Mouse (Mus musculus) hindbrain, embryonic 14.5 days (tissue): ENCODE data around the gene Ttc16. TPM values are rescaled to one million over a fixed set of nuclear protein-coding genes. Genes with fewer than 3 reads are reported as not detected.

Experiments
- ATAC-seq: fragments of 200-750 bp; cut with Nextera tagmentation; 2 replicates; pipeline ENCODE4 v1.8.0; 2017; ENCODE audit warnings: moderate number of reproducible peaks, mild to moderate bottlenecking, moderate TSS enrichment, moderate library complexity; ENCODE audit not compliant: low FRiP score
- DNase-seq: peaks from one replicate; pipeline ENCODE4 v3.0.0-alpha.2; 2015; ENCODE audit warnings: low spot score
- H3K27ac ChIP-seq: fragments of 300-500 bp; sonication (generic); 2 replicates; pipeline ENCODE4 v1.5.1; 2014; ENCODE audit warnings: mild to moderate bottlenecking, moderate library complexity
- H3K27me3 ChIP-seq: fragments of 300-500 bp; sonication (generic); 2 replicates; pipeline ENCODE4 v1.6.1; 2014; ENCODE audit warnings: mild to moderate bottlenecking, low read length, mixed read lengths; ENCODE audit not compliant: control insufficient read depth, insufficient read depth
- H3K36me3 ChIP-seq: fragments of 300-500 bp; sonication (generic); replicated peaks from 2 replicates; pipeline ENCODE4 v1.6.1; 2014; ENCODE audit not compliant: control insufficient read depth, insufficient read depth
- H3K4me1 ChIP-seq: fragments of 300-500 bp; sonication (generic); replicated peaks from 2 replicates; pipeline ENCODE4 v1.6.1; 2014; ENCODE audit warnings: antibody characterized with exemption, low read length, mixed read lengths; ENCODE audit not compliant: control insufficient read depth, insufficient read depth
- H3K4me2 ChIP-seq: fragments of 300-500 bp; sonication (generic); replicated peaks from 2 replicates; pipeline ENCODE4 v1.6.1; 2014; ENCODE audit warnings: mild to moderate bottlenecking, moderate library complexity
- H3K4me3 ChIP-seq: fragments of 300-500 bp; sonication (generic); replicated peaks from 2 replicates; pipeline ENCODE4 v1.5.1; 2014; ENCODE audit warnings: mild to moderate bottlenecking, low read length
- H3K9ac ChIP-seq: fragments of 300-500 bp; sonication (generic); 2 replicates; pipeline ENCODE4 v1.6.1; 2014
- H3K9me3 ChIP-seq: fragments of 300-500 bp; sonication (generic); 2 replicates; pipeline ENCODE4 v1.6.1; 2016; ENCODE audit warnings: low read length; ENCODE audit not compliant: control insufficient read depth
- WGBS: fragments of 180-500 bp; shearing (Covaris S2); extraction: QIAGEN DNeasy Blood & Tissue Kit; methylation state at CpG from one replicate; pipeline ENCODE4 v1.1.7; 2014; 5-methylcytosine and 5-hydroxymethylcytosine counted together
- polyA plus RNA-seq: library from polyadenylated mRNA; unstranded; fragments of >200 nt; fragmentation: Nextera tagmentation; extraction: Ambion mirVana; gene quantifications from 2 replicates; pipeline ENCODE4 v1.2.1, GENCODE M21; 2014

Gene Ttc16
- polyA plus RNA-seq, 1 experiment from 2014 or later, result 0.74 TPM

GRCm38 (mm10) chr2:32816946-32817581 is 41.6 kb upstream of the Ttc16 start:
- H3K36me3 ChIP-seq, result peaks cover 94% of the 10 kb centered on the region
- H3K9me3 ChIP-seq, result no peaks in the 10 kb centered on the region
- no peaks in the 10 kb centered on the region for H3K4me1 ChIP-seq
- H3K27ac ChIP-seq, result peak overlapping the region; percentile 45
- H3K9ac ChIP-seq, result no peak overlapping the region
- DNase-seq (no peak), ATAC-seq (no peak)
- no peaks in the 10 kb centered on the region for H3K27me3 ChIP-seq
- WGBS, result 60% methylated on average over 17 of the region's 17 CpGs
- no peak overlapping the region for H3K4me2 ChIP-seq
- H3K4me3 ChIP-seq, result no peak overlapping the region

GRCm38 (mm10) chr2:32816497-32816896 is 41.1 kb upstream of the Ttc16 start:
- H3K27ac ChIP-seq, result no peak overlapping the region
- 85% methylated on average over 2 of the region's 2 CpGs for WGBS
- ATAC-seq (no peak), DNase-seq (no peak)
- peaks cover 94% of the 10 kb centered on the region for H3K36me3 ChIP-seq
- no peaks in the 10 kb centered on the region for H3K9me3 ChIP-seq
- no peak overlapping the region for H3K4me3 ChIP-seq
- H3K4me1 ChIP-seq, result no peaks in the 10 kb centered on the region
- no peak overlapping the region for H3K4me2 ChIP-seq
- H3K27me3 ChIP-seq, result no peaks in the 10 kb centered on the region
- no peak overlapping the region for H3K9ac ChIP-seq

- no peak overlapping the region for H3K4me2 ChIP-seq
- H3K9me3 ChIP-seq, result no peaks in the 10 kb centered on the region
- H3K27me3 ChIP-seq, result no peaks in the 10 kb centered on the region
- H3K4me3 ChIP-seq, result no peak overlapping the region
- peaks cover 96% of the 10 kb centered on the region for H3K36me3 ChIP-seq
- H3K9ac ChIP-seq, result no peak overlapping the region
- no peak for ATAC-seq
- 84% methylated on average over 8 of the region's 8 CpGs for WGBS
- no peak overlapping the region for H3K27ac ChIP-seq
- H3K4me1 ChIP-seq, result no peaks in the 10 kb centered on the region
- no peak for DNase-seq
Measured at GRCm38 (mm10) chr2:32811959-32812358, 36.5 kb upstream of the Ttc16 start.

- no peak for ATAC-seq
- no peak overlapping the region for H3K4me3 ChIP-seq
Measured at GRCm38 (mm10) chr2:32808816-32809566, 33.6 kb upstream of the Ttc16 start.

GRCm38 (mm10) chr2:32798251-32798962 is 23.0 kb upstream of the Ttc16 start:
- no peak overlapping the region for H3K27ac ChIP-seq
- WGBS, result 72% methylated on average over 10 of the region's 10 CpGs
- H3K9me3 ChIP-seq, result no peaks in the 10 kb centered on the region
- H3K27me3 ChIP-seq, result no peaks in the 10 kb centered on the region
- DNase-seq (no peak), ATAC-seq (no peak)
- no peak overlapping the region for H3K4me3 ChIP-seq
- no peak overlapping the region for H3K4me2 ChIP-seq
- peaks cover 98% of the 10 kb centered on the region for H3K36me3 ChIP-seq
- H3K9ac ChIP-seq, result no peak overlapping the region
- H3K4me1 ChIP-seq, result no peaks in the 10 kb centered on the region

More at GRCm38 (mm10) chr2:32808816-32809566, 33.6 kb upstream of the Ttc16 start:
- Histone ChIP-seq H3K9ac (no peak overlapping the region), H3K36me3 (peaks cover 95% of the 10 kb centered on the region), H3K9me3 (no peaks in the 10 kb centered on the region), H3K4me1 (no peaks in the 10 kb centered on the region), H3K4me2 (no peak overlapping the region), H3K27ac (no peak overlapping the region), H3K27me3 (no peaks in the 10 kb centered on the region)
- DNase-seq, result no peak
- 96% methylated on average over 14 of the region's 14 CpGs for WGBS

- Histone ChIP-seq H3K4me3 (no peak overlapping the region), H3K27me3 (no peaks in the 10 kb centered on the region), H3K27ac (no peak overlapping the region), H3K4me1 (no peaks in the 10 kb centered on the region), H3K36me3 (peaks cover 99% of the 10 kb centered on the region), H3K4me2 (no peak overlapping the region), H3K9ac (no peak overlapping the region), H3K9me3 (no peaks in the 10 kb centered on the region)
- no peak for DNase-seq
- no peak for ATAC-seq
- WGBS, result 78% methylated on average over 13 of the region's 13 CpGs
Measured at GRCm38 (mm10) chr2:32795748-32796418, 20.4 kb upstream of the Ttc16 start.

- Histone ChIP-seq H3K27me3 (no peaks in the 10 kb centered on the region), H3K9me3 (no peaks in the 10 kb centered on the region), H3K4me3 (no peak overlapping the region), H3K36me3 (peaks cover 75% of the 10 kb centered on the region), H3K9ac (no peak overlapping the region), H3K27ac (no peak overlapping the region), H3K4me1 (no peaks in the 10 kb centered on the region), H3K4me2 (no peak overlapping the region)
- ATAC-seq (no peak), DNase-seq (no peak)
- 81% methylated on average over 6 of the region's 6 CpGs for WGBS
Measured at GRCm38 (mm10) chr2:32791297-32791696, 15.9 kb upstream of the Ttc16 start.

GRCm38 (mm10) chr2:32788581-32788980 is 13.1 kb upstream of the Ttc16 start:
- DNase-seq, result no peak
- Histone ChIP-seq H3K4me3 (no peak overlapping the region), H3K4me1 (no peaks in the 10 kb centered on the region; the same call in 1 of the 2 replicates), H3K4me2 (no peak overlapping the region), H3K27ac (no peak overlapping the region), H3K27me3 (no peaks in the 10 kb centered on the region), H3K9ac (no peak overlapping the region), H3K9me3 (no peaks in the 10 kb centered on the region), H3K36me3 (peaks cover 48% of the 10 kb centered on the region)
- WGBS, result 68% methylated on average over 2 of the region's 2 CpGs
- no peak for ATAC-seq

- Histone ChIP-seq H3K4me1 (no peaks in the 10 kb centered on the region; the same call in 1 of the 2 replicates), H3K4me2 (no peak overlapping the region), H3K9me3 (no peaks in the 10 kb centered on the region), H3K9ac (no peak overlapping the region), H3K27me3 (no peaks in the 10 kb centered on the region), H3K4me3 (no peak overlapping the region), H3K36me3 (peaks cover 35% of the 10 kb centered on the region), H3K27ac (no peak overlapping the region)
- WGBS, result 60% methylated on average over 6 of the region's 6 CpGs
- no peak for ATAC-seq
- DNase-seq, result peak; percentile 55
Measured at GRCm38 (mm10) chr2:32787176-32787575, 11.7 kb upstream of the Ttc16 start.
